Mouse (Mus musculus) C2C12 (cell line): ENCODE results near the gene Nab2.

Experiments used
- CTCF ChIP-seq: IDR thresholded peaks from one replicate; pipeline ENCODE4 v1.5.1; 2011; ENCODE audit not compliant: control insufficient read depth, insufficient read depth, insufficient read length
- FOSL1 ChIP-seq: IDR thresholded peaks from one replicate; pipeline ENCODE4 v1.8.0; 2011; ENCODE audit warnings: mild to moderate bottlenecking, low read length; ENCODE audit not compliant: poor library complexity, insufficient read depth, severe bottlenecking
- MAX ChIP-seq: IDR thresholded peaks from one replicate; pipeline ENCODE4 v1.6.1; 2011; ENCODE audit warnings: mild to moderate bottlenecking, control low read depth
- MYOG ChIP-seq: IDR thresholded peaks from one replicate; pipeline ENCODE4 v1.6.1; 2011; ENCODE audit not compliant: control insufficient read depth, insufficient read length; ENCODE audit errors: extremely low read depth
- USF1 ChIP-seq: IDR thresholded peaks from one replicate; pipeline ENCODE4 v1.6.1; 2011; ENCODE audit warnings: low read depth, mild to moderate bottlenecking, control low read depth, moderate library complexity

DNA sequence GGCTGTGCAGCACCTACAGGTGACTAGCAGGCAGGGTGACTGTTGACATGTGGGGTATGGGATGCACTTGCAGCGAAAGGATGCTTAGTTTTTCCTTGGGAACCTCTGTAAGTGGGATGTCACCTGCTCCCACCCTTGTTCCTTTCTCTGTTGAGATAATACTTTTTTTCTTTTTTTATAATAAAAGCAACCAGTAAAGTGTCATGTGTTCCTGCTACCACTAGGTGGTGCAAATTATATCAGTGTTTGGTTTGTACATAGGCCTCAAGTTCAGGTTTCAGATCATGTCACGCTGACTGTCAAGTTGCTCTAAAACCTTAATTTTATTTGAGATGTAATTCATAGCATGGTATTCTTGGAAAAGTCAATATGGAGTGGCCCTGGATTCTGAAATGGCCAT lies 26.3 kb upstream of the Nab2 start:
- no peak for TF ChIP-seq CTCF
- TF ChIP-seq MAX, result no peak
- TF ChIP-seq USF1, result peak; percentile 35
- TF ChIP-seq MYOG, result no peak
- TF ChIP-seq FOSL1, result no peak
